Mouse (Mus musculus): ENCODE measurements around the gene Gm340.

Gm340 gene

DNA sequence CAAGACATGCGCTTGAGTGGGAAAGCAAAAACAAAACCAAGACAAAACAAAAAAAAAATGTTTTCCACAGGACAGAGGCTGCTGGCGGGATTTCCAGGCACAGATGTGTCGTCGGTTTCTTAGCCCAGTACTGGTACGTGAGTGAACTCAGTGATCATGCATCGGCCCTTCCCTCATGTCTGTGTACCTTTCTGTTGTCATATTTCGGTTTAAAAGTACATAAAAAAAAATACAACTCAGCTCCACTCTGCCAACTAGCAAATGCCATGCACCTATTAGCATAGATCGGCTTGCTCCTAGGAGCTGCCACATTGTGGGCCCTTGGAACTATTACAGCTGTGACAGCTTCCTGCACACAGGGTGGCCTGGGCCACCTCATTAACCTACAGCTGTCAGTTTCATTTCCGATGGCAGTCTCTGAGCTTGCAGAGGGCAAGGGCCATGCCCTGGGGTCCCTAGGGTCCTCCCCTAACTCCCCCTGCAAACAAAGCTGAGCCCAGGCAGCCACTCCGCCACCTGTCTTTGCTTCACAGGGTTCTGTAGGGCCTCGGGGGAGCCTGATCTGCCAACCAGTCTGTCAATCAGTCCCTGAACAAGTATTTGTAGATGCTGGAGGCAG lies 33.5 kb downstream of the Gm340 start:
- DNase-seq = no peak

GRCm38 (mm10) chr19:41616274-41616673 lies 34.1 kb downstream of the Gm340 start:
- no peak for DNase-seq

- no peak for DNase-seq
Measured at GRCm38 (mm10) chr19:41617102-41617501, 34.9 kb downstream of the Gm340 start.

DNA sequence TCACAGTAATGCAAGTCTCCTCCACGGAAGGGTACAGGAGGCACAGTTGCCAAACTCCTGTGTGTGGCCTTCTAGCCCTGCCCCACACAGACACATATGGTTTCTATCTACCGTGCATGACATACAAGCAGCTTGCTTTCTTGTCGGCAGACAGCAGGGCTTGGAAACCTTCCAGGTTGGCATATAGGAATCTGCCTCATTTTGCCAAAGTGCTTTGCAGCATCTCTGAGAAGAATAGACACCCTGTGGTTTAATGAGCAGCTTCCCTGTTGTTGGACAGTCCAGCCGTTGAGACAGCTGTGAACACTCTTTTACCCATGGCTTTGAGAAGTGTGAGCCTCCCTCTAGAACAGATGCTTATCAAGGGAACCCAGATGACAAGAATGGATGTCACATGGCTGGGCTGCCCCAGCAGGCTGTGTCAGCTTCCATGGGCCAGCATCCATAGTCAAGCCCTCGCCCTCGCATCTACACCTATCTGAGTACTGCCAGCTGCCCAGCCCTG lies 36.0 kb downstream of the Gm340 start:
- no peak for DNase-seq

DNA sequence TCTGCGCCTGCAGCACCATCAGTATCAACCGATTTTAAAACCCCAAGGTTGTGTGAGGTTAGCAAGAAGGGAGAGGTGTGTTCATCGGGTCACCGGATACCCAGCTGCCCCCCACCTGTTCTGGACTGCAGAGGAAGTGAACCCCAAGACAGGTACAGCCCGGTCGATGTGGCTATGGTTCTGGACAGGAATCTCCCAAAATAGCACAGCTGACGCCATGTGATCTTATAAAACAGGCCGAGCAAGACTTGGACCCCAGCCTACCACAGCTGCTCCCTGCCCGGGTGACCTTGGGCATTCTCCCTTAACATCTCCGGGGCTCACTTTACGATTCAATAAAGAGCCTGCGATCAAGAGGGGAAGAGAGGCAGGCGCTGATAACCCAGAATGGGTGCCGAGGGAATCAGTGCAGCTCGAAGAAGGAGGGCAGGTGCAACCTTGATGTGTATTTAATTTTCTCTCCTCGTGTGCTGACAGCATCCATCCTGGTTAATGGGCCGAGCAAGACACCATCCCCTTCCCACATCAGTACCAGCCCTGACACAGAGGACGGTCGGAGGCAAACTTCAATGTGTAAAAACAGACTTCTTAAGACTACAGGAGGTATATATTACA lies 36.7 kb downstream of the Gm340 start:
- DNase-seq = no peak

DNA sequence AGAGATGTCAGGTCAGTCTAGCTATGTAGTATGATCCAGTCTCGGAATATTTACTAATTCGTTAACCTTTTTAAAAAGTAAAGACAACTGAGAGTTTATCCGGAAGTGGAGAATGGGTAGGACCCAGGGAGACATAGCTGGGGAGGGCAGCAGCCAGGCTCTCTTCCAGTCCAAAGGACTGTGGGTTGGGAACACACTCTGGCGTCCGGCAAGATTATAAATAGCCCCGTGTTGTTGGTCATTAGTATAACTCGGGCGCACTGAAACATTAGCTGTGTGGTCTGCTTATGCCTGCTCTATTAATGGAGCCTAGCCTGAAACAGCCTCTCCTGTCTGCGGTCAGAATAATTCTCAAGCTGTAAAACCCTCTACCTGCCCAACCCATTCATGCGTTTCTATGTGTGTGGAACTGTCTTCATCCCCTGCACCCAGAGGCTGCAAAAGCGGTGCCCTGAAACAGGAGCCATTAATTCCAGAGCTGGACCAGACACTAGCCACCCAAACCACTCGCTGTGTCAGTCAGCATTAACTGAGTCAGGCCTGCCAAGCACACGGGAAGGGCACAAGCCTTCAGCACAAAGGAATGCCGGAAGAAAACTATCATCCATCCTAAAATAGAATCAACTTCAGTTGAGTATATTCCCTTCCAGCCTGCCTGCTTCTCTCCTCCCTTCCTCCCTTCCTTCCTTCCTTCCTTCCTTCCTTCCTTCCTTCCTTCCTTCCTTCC lies 38.4 kb downstream of the Gm340 start:
- no peak for DNase-seq

GRCm38 (mm10) chr19:41628970-41629369 lies 46.8 kb downstream of the Gm340 start:
- no peak for DNase-seq

DNA sequence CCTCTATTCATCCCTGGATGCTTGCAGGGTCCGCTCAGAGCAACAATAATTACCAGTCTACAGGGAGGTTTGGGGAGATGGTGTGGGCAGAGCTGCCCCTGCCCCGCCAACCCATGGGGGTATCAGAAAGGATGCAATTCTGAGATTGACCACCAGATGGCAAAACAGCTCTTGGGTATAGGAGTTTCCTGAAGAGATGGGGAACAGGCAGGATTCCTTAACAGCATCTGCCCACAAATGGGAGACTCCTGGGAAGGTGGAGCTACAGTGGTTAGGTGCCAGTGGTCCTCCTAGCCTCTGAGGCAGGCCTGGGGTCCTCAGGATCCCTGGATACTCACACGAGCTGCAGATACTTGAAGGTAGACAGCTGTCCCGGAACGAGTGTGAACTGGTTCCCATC lies 47.4 kb downstream of the Gm340 start:
- DNase-seq = peak; percentile 63

GRCm38 (mm10) chr19:41634099-41634498 lies 51.9 kb downstream of the Gm340 start:
- DNase-seq = no peak

DNA sequence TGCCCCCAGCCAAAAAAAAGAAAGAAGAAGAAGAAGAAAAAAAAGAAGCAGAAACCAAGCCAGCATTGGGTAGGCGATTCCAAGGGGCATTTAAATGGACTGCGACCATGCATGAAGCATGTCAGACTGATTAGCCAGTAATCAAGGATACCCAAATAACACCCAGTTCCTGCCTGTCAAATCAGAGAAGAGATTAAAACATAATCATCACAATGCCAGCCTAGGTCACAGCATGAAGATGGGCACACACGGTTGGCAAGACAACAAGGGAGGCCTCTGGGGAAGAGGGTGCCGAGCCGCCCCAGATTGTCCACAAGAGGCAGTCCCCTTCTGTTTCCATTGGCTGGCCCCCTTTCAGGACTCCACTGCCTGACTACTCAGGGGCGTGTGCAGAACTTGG lies 52.8 kb downstream of the Gm340 start:
- DNase-seq = no peak

All from right cerebral cortex, postnatal 4 days (tissue).